Mouse (Mus musculus): ENCODE results near the gene Ncan.

Ncan gene

DNA sequence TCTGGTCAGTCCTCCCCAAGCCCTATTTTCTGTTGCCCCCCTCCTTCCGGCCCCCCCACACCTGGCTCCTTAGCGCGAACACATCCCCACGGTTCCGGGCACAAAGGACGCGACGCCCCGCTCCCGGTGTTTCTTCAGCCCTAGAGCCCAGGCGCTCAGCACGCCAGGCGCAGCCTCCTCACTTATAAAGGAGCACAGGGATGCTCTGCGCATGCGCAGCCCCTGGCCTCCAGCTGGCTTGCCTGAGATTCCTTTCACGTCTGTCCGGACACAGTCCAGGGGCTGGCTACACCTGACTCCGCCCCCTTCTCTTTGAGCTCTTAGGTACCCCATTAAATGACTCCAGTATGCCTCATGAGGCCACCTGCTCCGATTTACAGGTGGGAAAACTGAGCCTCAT lies at the start of gene Ncan:
Ncan (minus strand) TSS at position 207 of the 400 bp plus-strand sequence.
- peak; percentile 90 for DNase-seq

DNA sequence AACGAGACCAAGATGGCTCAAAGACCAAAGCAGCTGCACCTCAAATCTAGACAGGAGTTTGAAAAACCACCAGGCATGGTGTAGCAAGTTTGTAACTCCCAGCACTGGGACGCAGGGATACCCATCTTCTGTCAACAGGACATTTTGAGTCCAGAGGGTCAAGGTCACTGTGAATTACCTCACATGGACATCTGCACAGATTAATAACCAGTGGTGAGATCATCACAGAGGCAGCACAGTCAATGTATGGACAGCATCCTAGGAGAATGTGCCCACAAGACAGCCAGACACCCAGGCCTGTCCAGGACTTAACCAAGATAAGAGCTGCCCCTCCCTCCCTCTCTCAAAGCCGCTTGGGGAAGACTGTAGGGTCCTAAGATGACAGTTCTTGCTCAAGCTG lies 49.4 kb upstream of the Ncan start:
- DNase-seq: no peak

DNA sequence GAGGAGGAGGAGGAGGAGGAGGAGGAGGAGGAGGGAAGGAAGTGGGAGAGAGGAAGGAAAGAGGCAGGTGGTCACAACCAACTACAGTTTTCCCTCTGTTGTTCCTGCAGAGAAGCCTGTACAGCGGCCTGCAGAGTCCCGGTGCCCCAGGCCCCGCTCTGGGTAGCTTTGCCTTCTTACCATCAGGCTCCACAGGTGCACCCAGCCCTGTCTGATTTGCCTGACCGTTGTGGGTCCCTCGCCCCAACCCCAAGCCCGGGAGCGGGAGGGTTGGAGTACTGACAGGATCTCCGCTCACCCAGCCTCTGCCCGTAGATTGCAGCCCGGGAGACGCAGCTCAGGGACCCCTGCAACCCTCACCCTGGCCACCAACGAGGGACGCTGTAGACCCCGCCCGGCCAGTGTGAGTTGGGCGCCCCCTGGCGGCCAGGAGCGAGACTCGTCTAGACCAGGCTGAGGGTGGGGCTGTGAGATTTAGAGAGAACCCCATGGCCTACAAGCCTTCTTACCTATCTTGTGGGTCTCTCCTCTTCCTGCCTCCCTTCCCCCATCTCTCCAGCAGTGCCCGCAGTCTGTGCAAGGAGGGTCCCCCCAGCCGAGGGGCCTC lies 45.9 kb upstream of the Ncan start:
- peak; percentile 65 for DNase-seq

DNA sequence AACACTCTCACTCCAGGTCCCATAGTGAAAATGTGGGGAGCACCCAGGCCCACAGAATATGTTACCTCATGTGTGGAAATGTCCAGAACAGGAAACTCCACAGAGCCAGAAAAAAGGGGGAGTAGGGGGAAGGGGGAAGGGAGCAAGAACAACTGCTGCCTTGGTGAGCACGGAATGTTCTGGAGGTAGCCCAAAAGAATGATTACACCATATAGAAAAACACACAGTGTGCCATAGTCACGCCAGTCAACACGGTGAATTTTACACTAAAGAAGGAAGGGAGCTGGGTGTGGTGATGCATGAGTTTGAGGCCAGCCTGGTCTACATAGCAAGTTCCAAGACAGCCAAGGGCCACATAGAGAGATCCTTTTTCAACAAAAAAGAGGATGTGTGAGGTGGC lies 42.6 kb upstream of the Ncan start:
- DNase-seq: no peak

DNA sequence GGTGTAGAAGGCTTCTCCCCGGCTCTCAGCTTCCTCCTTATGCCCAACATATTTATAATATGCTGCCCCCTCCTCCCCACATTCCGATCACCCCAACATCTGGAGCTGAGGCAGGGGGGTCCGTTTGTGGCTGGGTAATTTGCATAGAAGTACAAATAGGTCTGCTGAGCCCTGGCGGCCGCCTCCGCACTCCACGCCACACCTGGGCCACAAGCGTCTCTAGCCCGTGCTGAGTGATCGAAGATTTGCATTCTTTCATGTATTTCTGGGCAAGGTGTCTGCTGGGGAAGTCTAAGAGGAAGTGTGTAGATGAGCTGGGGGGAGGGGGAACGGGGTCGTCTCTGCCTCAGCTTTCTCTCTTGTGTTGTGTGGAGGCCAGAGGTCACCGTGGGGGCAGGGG lies 39.3 kb upstream of the Ncan start:
- DNase-seq: no peak

DNA sequence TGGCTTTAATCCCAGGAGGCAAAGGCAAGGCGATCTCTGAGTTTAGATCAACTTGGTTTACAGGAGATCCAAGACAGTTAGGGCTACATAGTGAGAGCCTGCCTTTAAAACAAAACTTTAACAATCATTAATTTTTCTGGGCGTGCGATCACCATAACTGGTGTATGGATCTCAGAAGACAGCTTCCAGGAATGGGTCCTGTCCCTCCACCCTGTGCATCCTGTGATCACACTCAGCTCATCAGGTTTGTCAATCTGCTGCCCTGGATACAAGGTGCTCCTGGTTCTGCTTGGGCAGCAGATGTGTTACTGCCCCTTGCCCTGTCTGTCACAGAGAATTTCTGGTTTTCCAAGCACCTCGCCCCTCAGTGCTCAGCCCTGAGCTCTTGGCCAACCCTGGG lies 38.5 kb upstream of the Ncan start:
- no peak for DNase-seq

DNA sequence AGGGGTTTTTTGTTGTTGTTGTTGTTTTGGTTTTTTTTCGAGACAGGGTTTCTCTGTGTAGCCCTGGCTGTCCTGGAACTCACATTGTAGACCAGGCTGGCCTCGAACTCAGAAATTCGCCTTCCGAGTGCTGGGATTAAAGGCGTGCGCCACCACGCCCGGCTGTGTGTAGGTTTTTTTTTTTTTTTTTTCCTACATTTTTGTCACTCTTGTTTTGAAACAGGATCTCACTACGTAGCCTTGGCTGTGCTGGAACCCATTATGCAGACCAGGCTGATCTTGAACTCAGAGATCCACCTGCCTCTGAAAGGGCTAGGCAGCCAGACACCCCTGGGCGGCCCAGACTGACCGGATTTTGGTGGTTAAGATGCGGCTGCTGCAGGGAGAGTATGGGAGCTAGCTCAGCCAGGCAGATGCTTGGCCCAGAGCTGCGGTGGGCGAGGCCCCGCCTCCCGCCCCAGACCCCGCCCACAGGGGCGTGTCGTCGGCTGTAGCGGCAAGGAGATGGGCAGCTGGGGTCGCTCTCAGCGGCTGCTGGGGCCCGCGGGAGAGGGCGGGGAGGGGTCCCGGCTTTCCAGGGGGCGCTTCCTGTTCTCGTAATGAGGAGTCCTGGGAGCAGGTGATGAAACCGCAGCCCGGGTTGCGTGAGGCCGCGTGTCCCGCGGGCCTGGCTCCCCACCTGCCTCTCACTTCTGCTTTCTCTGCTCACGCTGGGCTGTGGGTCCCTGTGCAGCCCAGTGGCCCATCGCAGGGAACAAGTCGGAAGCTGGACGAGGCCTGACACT lies 37.6 kb upstream of the Ncan start:
- DNase-seq: no peak

DNA sequence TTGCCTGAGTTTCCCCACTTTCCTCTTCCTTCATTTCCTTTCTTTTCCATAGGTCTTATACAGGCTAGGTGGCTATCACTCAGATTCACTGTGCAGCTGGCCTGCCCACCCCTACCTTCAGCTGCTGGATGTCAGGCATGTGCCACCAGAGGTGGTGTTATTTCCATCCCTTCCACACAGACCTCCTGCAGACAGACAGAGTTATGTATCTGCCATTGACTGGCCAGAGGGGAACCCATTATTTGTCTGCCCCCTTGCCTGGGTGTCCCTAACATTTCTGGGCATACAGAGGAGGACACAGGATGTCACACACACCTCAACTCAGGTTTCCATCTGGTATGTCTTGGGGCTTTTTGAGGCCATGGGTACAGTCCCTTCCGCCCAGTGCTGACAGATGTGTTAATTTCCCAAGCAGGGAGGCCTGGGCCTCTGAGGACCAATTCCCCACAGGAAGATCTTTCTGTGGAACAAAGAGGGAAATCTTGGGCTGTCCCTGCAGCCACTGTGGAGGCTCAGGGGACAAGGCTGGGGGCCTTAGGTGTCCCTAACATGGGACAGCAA lies 36.6 kb upstream of the Ncan start:
- DNase-seq: no peak

DNA sequence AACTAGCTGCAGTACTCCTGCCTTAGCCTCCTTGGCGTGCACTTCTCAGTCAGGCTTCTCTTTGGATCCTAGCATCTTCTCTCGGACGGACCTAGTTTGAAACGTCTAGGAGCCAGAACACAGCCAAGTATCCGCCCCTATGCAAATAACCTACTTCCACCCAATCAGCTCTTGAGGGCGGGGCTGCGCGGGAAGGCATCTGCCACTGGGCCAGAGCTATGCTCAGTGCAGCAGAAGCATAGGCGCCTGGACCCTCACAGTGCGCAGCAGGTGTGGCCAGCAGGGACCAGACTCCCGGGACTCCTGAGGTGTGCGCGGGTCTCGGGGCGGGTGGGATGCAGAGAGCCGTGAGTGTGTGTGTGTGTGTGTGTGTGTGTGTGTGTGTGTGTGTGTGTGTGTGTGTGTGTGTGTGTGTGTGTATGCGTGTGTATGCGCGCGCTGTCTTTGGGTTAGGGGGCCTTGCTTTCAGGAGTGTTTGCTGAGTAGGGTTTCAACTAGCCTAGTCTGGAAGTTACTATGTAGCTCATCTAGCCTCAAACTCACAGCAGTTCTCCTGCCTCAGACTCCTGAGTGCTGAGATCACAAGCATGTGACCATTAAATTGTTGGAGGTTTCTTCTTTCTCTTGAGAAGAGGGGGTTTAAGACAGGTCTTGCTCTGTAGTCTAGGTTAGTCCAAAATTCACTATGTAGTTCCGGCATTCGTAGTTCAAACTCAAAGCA lies 32.0 kb upstream of the Ncan start:
- no peak for DNase-seq

DNA sequence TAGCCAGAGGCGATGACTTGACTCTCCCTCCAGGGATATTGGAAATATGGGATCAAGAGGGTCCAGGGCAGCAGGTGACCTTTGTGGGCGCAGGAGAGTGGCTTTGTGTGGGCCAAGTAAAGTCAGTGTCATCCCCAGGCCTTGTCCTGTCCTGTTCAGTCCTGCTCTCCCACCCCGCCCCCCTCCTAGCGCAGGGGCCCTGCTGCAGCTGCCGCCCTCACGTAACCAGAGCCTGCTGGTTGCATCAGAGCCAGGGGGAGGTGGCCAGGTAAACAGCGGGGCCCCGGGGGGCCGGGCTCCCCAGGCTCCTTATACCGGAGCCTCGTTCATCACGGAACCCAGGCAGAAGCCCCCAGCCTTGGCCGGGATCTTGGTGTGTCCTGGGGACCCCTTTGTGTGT lies 29.5 kb upstream of the Ncan start:
- no peak for DNase-seq

DNA sequence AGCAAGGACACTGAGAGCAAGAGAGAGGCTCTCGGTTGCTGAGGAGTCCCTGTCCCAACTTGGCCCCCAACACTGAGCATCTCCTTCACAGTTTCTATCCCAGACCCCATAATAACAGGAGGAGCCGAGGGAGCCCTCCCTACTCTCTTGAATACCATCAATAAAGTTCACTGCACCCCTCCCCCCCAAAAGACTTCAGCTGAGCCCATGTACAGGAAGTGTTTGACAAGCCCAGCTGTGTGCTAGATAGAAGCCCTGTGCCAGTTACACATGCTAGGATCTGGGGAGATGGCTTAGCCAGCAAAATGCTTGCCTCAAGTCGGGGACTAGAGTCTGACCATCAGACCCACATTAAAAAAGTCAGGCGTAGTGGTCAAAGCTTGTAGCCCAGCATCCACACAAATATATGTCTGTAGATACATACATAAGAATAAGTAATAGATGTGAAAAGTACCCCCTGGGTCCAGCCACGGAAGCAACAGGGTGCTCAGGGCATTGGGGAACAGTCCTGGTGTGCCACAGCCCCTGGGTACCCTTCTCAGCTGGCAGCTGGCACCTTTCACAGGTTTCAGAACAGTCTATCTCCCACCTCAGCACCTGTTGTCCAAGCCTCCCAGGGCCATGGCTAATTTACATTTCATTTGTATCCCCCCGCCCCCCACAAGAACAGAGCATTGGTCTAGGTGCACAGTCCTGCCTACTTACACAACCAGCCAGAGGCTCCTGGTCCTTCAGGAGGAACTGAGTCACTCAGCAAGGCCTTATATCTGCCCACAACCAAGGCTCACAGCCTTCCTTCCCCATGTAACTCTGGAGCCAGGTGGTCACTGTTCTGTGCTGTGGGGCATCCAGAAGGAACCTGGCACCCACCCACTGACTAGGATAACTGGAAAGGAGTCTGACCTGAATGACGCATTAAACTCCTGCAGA lies 27.3 kb upstream of the Ncan start:
- DNase-seq: no peak

DNA sequence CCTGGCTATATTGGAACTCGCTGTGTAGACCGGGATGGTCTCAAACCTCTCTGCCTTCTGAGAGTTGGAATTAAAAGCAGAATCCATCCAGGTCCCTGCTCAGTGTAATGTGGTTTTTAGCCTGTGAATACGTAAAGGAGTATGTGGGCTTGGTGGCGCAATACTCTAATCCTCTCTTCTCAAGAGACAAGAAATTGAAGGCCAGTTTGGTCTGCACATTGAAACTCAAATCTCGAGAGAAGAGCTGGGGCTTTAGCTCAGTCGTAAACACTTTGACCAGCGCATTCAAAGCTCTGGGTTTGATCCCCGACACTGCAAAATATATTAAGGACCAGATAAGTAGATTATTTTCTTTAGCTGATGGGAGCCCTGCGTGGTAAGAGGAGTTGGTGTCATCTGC lies 19.3 kb upstream of the Ncan start:
- DNase-seq: no peak

DNA sequence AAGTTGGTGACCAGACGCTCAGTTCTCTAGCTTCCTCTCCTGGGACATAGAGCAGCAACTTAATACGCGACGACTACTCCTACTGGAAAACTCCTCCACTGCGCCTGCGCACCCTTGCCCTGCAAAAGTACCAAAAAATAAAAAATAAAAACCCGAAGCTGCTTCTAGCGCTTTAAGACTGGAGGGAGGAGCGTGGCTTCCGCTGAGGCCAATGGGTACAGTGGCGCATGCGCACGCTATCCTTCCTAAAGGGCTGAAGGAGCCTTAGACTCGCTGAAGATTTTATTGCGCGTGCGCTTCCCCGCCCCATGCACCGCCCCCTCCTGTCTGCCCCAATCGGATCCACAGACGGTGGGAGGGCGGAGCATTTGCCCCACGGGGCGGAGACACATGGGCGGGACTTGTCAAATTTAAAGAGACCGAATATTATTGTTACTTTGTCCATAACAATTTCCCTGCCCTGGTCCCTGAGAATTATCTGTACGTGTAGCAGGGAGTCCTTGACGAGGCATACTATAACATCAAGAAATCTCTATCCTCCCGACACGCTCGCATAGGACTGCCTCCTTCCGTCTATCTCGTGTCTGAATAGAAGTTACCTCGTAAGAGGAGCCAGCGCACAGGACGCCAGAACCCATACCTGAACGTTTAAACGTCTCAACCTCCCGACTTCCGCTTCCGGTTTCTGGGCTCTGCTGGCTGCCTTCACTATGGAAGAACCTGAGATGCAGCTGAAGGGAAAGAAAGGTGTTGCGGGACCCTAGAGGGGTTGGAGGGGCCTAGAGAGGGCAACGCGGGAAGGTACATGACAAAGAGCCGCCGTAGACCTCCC lies 18.6 kb upstream of the Ncan start, which contains the start of the genes Rfxank, Borcs8 and Mef2b:
Rfxank (minus strand) TSS at position 129 of the 832 bp plus-strand sequence.
Borcs8 (plus strand) TSS at position 474 of the 832 bp plus-strand sequence.
Mef2b (plus strand) TSS at position 686 of the 832 bp plus-strand sequence.
- peak; percentile 99 for DNase-seq

DNA sequence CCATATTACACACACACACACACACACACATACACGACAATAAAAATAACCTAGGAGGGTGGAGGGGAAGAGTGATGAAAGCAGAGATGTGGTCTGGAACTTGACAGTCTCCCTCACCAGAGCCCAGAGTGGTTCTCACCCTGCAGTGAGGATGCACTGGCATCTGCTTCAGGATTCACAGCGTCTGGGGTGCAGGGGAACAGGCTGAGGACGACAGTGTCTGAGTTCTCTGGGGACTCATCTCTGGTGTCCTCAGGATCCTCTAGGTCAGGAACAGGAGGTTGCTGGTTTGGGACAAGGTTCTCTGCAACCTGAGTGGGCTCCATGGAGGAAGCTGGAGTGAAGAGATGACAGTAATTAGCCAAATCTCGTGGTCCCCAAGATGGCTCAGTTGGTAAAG lies 17.2 kb upstream of the Ncan start:
- no peak for DNase-seq

DNA sequence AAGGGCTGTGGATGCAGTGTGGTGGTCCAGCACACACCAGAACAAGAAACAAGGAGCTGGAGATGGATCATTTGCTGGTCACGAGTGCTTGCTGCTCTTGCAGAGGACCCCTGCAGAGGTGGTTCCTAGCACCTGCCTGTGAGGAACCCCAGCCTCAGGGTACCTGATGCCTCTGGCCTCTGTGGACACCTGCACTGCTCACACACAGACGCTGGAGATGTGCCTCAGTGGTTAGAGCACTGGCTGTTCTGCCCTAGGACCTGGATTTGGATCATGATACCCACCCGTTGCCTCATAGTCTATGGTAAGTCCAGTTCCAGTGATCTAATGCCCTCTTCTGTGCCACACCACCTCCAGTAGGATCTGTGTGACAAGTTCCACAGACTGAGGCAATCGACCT lies 15.9 kb upstream of the Ncan start:
- no peak for DNase-seq

DNA sequence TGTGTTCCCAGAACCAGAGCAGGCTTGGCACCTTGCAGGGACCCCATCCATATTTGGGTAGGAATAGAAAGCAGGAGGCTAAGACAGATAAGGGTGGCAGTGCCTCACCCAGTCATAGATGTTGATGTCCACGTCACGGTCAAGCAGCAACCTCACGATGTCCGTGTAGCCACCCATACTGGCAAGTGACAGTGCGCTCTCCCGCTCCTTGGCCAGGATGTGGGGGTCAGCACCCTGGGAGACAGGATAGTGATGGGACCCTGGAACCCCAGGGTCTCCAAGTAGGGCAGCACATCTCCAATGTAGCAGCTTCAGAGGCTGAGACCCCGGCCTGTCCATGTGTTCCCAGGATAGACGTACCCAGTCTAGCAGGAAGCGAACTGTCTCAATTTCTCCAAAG lies 14.3 kb upstream of the Ncan start:
- DNase-seq: no peak

DNA sequence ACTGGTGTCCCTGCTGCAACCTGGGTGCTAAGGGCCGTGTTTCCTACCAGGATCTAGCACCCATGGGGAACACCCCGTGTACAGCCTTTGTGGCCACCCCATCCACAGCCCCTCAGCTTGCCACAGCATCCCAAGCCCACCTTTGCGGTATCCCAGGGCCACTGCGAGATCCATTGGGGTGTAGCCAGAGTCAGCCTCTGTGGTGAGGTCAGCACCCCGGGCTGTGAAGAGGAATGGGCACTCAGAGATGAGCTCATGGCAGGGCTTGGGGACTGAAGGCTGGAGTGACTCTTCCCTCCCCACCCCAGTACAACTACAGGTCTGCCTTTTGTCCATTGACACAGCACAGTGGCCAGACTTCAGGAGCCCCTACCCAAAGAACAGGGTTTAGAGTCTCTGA lies 13.4 kb upstream of the Ncan start:
- DNase-seq: no peak

DNA sequence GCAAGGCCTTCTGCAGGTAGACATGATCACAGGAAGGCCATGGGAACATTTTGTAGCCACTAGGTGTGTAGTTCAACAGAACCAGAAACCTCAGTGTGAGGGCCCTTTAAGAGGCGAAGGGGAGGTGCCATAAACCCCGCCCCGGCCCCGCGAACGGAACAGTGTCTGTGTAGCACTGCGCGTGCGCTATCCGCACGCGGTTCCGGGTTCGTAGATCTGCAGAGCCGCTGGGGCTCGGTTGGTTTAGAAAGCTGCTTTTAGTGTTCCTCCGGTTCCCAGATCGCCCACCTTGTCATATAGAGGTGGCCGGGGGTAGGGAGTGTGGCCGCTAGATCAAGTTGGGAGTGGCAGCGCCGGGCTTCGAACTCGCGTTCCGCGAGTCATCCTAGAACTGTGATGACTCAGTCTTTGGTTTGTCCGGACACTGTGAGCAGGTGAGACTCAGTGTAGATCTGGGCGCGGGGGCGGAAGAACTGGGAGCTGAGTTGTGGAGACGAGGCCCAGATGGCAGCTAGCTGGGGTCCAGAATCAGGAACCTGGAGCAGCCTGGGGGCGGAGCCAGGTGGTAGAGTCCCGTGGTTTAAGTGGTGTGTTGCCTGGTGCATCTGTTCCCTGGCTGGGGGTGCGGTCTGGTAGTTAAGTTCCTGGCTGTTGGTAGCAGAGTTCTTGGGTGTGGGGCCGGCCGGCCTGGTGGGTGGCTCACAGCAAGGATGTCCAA lies 10.7 kb upstream of the Ncan start, which contains the start of gene Nr2c2ap:
Nr2c2ap (plus strand) TSS at position 168 of the 718 bp plus-strand sequence.
- DNase-seq: peak; percentile 82

DNA sequence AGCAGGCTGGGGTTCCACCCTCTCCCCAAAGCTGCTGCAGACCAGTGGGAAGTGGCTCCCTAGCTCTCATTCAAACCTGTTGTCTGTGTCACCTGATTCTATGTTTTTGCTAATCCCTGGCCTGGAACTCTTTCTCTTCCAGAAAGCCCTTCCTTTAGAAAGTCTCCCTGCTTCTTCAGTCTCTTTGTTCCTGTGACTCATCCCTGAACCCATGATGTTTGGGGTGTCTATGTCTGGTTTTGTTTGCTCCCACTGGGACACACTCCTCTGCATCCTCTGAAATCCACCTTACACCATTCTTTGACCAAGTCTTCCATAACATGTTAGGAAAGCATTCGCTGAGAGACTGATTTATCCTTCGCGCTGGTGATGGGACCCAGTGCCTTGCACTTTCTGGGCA lies 9.4 kb upstream of the Ncan start:
- no peak for DNase-seq

DNA sequence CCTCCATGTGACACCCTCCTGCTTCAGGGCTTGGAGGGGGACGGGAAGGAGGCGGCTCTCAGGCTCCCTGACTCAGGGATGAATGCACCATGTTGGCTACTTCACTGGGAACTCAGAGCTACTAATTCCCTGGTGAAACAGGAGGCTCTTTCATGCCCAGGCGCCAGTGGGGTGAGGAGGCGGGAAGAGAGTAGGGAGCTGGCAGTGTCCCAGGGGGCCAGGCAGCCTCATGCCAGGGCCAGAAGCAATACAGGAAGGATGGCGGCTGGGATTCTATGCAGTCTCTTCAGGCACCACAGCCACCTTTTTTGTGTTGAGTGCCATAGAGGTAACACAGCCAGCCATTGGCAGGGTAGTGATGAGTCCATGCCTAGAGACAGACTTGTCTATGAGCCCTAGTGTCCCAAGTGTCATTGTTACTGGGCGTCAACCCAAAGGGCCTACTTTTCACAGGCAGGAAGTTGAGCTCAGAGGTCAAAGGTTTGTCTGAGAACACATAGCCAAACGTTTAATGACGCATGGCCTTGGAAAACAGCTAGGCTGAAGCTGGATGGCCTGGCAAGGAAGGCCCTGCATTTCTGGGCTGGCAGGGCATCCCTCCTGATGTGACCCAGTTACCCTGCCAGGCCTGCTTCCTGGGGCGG lies 8.8 kb upstream of the Ncan start:
- peak; percentile 61 for DNase-seq
